Mouse (Mus musculus) c-Kit-positive CD71-negative TER-119-negative erythroid progenitor cells, embryonic 14.5 days (primary cell): ENCODE data around the gene Stx12.
"Not testable (repeated sequence)": the region's sequence is repeated elsewhere in the genome, so short reads cannot be mapped to it uniquely, and the experiment has no call there.

Source experiments
- DNase-seq: peaks from one replicate; pipeline ENCODE4 v3.0.0-alpha.2; 2013; ENCODE audit warnings: low read depth

Stx12 gene

DNA sequence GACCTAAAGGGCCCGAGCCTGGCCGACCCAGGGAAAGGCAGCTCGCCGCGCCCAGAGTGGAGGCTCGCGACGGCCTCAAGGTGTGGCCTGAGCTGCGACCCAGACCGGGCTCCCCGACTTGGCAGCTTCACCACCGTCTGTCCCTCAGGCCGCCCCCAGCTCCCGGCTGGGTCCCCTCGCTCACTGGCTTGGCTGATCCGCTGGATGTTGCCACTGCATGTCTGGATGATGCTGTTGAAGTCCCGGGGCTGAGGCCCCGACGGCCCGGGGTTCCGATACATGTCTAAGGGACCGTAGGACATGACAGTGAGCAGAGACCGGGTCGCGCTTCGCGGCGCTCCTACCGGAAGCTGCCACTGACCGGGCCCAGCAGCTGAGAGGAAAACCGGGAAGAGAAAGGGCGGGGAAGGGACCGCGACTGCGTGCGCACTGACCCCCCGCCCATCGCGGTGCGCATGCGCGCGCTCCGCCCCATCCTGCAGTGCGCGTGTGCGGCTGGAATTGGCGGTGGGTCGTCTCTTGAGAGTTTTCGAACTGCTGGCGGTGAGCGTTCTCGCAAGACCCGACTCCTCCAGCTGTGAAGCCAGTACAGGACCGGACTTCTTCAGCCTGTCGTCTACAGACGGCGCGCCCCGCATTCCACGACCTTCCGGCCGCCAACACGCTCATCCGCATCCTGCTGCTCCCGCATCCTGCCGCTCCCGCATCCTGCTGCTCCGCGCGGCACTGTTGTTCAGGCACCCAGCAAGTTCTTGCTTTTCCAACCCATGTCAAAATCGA lies at the start of gene Stx12:
TSS of gene Stx12 (minus strand) at position 446 of the 780 bp plus-strand sequence.
- DNase-seq: peak; percentile 72

DNA sequence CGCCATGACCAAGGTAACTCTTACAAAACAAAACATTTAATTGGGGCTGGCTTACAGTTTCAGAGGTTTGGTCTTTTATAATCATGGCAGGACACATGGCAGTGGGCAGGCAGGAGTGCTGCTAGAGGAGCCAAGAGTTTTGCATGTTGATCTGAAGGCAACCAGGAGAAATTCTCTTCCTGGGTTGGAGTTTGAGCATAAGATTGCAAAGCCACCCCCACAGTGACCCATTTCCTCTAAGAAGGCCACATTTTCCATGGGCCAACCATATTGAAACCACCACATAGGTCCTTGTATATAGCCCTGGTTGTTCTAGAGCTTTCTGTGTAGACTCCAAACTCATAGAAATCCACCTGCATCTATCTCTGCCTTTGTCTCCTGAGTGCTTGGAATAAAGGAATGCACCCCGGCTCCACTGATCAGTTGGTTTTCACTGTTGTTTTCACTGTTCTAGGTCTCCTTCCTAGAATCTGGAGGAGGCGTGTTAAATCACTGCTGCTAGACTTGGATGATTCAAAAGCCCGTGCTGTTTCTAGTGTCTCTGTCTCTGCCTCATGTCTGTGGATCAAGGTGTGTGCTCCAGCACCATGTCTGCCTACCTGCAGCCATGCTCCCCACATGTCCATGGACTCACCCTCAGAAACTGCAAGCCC lies 48.6 kb upstream of the Stx12 start:
- DNase-seq: no peak

DNA sequence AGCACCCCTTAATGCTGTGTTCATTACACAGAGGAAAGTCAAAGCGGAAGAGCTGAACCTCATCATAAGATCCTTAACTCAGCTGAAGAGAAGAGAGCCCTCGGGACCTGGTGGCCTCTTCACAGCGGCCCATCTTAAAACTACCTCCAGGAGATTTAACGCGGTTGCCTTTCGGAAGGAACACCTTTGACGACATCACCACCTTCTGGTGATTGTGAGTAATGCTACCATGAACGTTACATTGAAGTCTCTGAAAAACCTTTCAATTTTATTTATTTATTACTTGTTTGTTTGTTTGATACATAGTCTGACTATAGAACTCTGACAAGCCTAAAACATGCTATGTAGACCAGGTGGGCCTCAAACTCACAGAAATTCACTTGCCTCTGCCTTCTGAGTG lies 46.5 kb upstream of the Stx12 start:
- DNase-seq: peak; percentile 73

DNA sequence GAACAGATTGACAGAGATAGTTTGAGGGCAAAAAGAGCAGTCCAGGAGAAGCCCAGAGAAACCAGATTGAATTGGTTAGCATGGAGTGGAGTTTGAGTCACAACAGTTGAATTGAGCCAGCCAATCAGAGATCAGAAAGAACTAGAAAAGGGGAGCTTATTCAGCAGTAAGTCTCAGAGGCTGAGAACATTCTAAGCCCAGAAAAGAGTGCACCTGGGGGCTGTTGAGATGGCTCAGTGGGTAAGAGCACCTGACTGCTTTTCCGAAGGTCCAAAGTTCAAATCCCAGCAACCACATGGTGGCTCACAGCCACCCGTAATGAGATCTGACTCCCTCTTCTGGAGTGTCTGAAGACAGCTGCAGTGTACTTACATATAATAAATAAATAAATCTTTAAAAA lies 42.2 kb upstream of the Stx12 start:
- not testable (repeated sequence) for DNase-seq

DNA sequence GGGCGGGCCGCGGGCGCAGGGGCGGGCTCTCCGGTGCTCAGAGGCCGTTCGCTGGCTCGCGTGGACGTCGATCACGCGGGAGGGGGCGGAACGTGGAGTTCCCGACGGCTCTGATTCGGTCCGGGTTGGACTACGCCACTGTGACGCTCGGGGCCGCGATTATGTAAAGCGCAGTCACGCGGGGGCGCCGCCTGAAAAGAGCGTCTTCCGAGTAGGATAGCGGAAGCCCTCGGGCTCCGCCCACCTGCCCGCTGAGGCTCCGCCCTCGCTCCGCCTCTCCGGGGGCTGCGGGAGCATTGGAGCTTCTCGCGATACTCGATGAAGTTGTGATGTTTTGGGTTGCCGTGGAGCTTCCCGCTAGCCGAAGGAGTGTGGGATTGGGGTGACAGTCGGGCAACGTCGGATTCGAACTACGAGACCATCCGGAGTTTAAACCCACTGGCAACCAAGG lies 38.3 kb upstream of the Stx12 start, which contains the start of gene Fam76a:
TSS of gene Fam76a (minus strand) at position 1 of the 451 bp plus-strand sequence.
- DNase-seq: peak; percentile 99

DNA sequence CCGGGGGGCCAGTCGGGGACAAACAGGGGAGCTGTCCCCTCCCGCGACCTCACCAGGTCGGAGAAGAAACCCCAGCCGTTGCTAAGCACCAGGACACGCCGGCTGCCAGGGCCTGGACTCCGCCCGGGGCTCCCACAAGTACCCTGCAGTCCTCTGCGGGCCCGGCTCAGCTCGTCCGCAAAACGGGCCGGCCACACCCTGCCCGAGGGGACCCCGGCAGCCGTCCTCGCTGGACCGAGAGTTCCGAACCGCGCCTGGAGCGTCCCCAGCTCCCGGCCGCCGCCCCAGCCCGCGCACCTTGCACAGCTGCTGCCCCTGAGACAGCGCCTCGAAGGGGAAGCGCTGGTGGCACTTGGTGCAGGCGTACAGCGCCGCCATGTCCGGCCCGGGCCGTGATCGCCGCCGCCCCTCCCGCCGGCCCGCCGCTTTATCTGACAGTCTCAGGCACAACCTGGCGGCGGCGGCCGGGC lies 37.8 kb upstream of the Stx12 start:
- no peak for DNase-seq

DNA sequence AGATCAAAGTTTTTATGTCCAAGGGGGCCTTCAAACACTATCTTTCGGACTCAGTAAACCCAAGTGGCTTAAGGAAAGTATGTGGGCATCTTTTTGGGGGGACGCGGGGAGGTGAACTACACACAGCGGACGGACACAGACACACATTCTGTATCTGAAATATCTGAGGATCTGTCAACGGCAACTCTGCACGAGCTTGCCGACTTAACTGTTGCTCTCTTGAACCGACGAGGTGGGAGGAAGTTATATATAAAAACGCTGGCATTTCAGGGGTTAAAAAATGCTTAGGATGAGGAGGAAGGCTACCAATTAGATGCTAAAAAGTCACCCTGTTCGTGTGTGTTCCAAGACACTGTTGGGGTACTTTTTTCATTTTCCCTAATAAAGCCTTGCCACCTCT lies 37.2 kb upstream of the Stx12 start:
- DNase-seq: no peak

DNA sequence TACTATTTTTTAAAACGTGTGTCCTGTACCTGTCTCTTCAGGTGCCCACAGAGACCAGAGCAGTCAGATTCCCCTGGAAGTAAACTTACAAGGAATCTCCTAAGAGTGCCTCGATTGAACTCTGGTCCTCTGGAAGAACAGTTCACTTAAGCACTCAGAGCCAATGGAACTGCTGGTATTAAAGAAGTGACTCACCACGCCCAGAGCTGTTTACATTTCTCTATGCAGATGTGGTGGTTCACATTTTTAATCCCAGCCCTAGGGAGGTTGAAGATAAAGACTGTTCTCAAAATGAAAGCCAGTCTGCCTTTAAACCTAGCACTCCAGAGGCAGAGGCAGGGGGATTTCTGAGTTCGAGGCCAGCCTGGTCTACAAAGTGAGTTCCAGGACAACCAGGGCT lies 35.9 kb upstream of the Stx12 start:
- no peak for DNase-seq

DNA sequence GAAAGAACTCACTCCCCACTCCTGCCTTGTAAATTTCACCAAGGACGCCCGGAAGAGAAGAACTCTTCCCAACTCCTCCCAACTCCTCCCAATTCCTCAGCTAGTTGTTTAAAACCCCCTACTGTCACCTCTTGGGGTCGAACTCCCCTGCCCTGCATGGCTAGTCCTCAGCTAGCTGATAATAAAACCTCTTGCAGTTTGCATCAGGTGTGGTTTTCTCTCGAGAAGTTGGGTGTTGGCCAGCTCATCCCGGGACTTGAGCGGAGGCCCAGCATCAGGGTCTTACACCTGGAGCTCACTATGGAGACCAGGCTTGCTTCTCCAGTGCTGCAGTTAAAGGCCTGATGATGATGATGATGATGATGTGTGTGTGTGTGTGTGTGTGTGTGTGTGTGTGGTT lies 34.2 kb upstream of the Stx12 start:
- not testable (repeated sequence) for DNase-seq

DNA sequence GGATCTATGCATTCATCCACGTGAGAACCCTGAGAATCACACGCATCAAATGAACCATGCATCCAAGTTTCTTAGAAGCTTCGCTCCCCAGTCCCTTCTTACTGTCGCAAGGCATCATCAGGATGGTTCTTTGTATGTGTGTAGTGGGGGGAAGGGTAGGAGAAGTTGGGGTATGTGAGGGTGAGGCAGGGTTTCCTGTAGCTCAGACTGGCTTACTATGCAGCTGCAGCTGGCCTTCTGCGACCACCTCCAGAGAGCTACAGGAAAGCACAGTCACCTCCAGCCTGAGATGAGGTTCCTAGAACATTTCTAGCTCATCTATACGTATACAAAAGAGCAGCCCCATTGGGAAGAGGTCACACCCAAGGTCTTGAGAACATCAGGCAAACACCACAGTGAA lies 27.8 kb upstream of the Stx12 start:
- DNase-seq: no peak

DNA sequence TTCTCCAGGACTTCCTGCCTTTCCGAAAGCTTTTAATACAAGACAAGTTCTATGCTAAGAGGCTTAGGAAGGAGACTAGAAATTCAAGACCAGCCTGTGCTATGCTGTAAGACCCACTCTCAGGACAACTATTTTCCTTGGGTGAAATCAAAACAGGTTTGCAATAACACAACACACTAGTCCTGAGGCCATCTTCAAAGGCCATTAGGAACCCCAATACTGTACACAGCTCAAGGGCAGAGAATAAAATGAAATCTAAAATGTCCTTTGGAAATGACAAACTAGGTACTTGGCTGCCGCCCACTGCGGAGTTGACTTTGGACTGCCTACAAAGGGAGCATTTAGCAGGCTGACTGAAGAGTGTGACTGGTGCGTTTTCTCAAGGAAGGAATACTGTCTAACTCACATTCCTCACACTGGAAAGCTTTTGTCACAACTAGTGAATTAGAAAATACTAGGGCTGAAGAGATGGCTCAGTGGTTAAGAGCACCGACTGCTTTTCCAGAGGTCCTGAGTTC lies 21.6 kb upstream of the Stx12 start:
- no peak for DNase-seq

DNA sequence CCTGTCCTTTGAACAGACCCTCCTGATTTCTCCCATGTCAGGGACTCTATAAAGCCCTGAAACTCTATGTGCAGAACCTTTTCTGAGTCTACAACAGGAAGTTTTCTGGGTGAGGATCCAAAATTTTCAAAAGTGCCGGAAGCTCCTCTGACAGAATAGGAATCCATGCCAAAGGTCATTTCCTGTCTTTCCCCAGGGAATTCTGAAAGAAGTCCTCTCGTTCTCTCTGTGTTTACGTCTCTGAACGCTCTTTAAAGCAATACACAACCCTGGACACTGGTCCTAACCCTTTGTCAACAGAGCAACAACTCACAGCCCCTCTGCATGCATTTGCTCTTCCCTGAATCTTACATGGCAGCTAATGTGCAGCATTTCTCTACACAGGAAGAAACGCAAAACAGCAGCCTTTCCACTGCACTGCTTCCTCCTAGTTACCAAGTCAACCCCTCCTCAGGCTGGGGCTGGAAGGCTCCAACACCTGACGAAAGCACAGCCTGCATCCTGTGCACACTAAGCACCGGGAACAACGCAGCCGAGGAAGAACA lies 20.5 kb upstream of the Stx12 start:
- DNase-seq: no peak

DNA sequence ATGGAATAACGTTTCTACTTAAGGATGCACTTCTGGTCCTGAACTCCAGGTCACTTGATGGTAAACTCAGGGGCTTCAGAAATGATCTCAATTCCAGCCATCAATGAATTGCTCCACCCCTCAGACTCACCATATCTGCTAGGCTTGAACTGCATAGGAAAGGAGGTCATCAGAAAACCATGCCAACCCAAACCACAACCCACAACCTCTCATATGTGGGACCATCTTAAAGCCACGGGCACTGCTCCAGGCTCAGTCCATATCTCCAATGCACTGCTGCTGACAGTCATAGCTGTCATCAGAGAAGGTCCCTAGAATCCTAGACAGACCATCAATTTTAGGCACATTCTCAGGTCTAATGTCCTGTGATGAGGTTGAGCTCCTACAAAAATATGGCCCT lies 19.8 kb upstream of the Stx12 start:
- DNase-seq: no peak

DNA sequence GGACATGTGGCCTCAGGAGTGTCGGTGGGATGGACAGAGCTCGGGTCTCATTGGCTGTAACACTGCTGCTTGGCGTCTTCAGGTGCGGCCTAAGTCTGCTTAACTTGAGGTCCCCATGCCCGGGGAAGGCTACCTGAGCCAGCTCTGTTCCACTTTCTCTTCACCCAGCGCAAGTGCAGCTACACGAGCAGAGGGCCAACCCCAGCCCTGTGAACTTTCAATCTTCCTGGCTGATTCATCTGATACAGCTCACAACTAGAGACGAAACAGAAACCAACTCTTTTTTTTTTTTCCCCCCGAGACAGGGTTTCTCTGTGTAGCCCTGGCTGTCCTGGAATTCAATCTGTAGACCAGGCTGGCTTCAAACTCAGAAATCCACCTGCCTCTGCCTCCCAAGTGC lies 13.9 kb upstream of the Stx12 start:
- no peak for DNase-seq

DNA sequence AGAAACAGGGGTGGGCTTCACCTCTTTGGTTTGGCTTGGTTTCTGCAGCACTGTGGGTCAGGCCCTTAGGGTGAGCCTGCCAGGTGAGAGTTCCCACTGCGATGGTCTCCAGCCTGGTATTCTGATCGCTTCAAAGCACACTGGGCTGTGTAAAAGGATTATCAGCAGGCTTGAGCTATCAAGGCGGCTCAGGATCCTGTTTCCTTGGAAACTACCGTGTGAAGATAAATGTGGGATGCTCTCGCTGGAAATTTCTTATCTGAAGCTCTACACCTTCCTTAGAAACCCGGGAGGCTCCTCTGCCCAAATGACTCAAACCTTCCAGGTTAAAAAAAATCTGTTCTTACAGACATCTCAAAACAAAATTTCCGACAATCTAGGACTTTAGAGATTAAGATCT lies 10.1 kb upstream of the Stx12 start:
- no peak for DNase-seq

DNA sequence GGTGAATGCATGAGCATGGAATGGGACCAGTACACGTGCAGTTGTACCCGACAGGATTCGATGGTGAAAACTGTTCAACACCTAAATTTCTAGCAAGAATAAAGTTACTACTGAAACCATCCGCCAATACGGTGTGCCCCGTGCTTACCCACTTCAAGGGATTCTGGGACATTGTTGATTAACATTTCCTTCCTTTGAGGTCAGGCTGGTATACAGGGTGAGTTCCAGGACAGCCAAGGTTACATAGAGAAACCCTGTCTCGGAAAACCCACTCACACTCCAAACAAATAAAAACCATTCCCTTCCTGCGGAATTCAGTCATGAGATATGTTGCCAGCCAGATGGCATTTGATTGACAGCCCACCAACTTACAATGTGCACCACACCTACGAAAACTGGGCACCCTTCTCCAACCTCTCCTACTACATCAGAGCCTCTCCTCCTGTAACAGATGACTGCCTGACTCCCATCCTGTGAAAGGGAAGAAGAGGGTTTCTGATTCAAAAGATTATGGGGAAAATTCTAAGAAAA lies 600 bp upstream of the Stx12 start:
- DNase-seq: peak; percentile 12

DNA sequence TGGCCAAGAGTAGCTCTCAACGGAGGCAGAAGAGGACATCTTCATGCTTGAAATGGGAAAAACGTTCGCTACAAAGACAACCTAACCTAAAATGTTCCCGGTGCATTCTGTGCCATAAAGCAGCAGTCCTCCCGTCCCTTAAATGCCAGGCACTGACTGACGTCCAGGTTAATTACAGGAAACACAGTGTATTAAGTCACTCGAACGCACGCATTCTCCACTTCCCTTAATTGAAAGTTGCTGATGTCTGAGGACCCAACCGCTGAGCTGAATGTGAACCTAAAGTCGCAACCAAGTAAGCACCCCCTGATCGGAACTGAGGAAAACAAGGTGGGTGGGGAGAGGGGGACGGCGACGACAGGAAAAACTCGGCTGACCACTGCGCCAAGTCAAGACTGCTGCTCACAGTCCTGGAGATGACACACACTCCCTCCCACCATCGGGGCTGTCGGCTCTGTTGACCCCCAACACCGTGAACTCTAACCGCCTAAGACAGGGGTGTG lies 697 bp downstream of the Stx12 start:
- DNase-seq: peak; percentile 31

DNA sequence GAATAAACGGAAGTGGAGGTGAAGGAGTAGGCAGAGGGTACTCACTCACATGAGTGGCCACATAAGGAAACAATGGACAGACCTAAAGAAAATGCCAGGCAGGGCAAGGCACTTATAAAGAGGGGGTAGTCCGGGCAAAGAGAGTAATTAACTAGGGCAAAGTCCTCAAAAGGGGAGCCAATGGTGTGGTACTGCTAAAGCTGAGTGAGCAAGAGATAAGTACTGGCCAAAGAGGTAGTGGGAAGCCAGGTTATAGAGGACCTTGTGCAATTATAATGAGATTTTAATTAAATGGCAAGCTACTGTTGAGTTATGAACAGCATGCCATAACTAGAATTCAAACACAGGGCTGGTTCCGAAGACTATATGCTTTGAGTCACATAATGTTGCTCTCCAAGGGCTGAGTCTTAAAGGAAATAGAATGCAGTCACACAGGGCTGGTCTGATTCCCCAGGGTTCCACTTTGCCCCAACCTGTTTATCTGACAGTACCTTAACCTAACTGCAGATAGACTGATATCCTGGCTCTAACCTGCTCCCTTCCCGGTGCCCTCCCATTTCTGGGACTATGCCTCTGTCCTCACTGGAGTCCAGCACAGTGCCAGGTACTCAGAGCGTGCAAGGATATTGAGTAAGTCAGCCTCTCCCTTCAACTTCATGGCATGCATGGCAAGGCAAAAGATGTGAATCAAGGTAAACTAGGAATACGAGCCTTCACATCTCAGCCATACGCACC lies 9.8 kb downstream of the Stx12 start:
- no peak for DNase-seq

DNA sequence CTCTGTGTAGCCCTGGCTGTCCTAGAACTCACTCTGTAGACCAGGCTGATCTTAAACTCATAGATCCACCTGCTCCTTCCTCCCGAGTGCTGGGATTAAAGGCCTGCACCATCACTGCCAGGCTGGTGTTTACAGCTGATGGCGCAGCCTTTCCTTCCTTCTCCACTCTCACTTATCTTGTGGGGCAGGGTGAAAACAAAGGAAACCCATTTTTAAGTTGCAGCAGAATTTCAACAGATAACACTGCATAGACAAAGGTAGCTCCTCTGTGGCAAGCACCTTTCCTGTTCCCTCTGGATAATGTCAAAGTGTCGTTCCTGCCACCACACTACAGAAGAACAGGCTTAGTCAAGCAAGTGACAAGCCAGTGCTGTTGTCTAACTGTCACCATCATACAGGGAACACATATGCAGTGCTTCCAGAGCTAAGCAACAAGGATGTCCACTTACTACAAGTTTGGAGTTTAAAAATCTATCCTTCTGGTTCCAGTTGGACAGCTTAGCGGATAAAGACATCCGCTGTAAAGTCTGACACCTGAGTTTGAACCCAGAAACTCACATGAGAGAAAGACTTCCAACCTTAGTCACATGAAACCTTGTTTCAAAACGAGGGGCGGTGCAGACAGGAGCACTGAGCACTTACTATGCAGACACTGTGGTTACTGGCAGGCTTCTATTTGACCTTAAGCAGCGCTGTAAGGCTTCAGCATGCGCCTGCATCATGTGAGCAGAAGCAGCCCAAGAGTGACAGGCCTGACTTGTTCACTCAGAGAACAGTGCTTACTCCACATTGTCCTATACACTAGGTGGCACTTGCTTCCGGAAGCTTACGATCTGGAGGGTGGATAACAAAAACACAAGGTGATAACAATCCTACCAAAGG lies 10.6 kb downstream of the Stx12 start:
- no peak for DNase-seq

DNA sequence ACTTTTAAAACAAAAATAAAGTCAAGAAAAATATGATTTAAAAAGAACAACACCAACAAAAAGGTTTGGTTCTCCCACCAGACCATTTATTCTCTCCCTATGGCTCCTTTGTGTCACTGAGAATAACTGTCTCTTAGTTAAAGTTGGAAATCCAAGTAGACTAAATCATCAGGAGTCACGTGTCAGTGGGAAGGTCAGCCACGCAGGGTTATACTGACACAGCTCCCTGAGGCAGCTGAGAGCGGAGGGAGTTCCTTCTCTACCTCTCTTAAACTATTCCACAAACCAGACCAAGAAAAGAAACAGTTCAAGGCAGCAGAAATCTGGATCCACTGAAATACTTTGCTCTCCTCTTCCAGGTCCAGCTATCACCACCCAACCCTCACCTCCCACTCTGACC lies 13.2 kb downstream of the Stx12 start:
- no peak for DNase-seq

DNA sequence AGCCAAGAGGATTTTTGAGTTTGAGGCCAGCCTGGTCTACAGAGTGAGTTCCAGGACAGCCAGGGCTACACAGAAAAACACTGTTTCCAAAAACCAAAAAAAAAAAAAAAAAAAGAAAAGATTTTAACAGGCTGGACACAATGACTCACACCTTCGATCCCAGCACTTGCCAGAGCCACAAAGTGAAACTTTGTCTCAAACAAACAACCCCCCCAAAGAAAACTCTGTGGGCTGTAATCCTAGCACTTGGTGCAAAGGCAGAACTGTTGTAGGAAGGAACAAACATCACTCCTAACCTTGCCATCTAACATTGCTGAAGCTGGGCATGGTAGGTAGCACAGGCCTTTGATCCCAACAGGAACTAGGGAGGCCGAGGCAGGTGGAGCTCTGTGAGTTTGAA lies 19.5 kb downstream of the Stx12 start:
- no peak for DNase-seq
